Mouse (Mus musculus): ENCODE data around the gene Garnl3.

- TF ChIP-seq CTCF (IDR thresholded peaks at IDR 0.05; ENCODE audit: control insufficient read depth, insufficient read depth, insufficient replicate concordance, low read depth, low read length) (no peak), POLR2A (IDR thresholded peaks at IDR 0.05; ENCODE audit: control insufficient read depth, low read depth, low read length) (no peak)
These were observed 45.1 kb upstream of the Garnl3 start for GRCm38 (mm10) chr2:33176516-33176915.
